Mouse (Mus musculus) kidney, adult 2 months (tissue): ENCODE measurements around the gene Six3.

Experiments
- CTCF ChIP-seq: fragments of 200-500 bp; conservative IDR thresholded peaks from 2 replicates; pipeline ENCODE4 v1.5.1; 2011; ENCODE audit warnings: low read depth, mild to moderate bottlenecking, control low read depth, low read length, moderate library complexity, mixed read lengths; ENCODE audit not compliant: insufficient read depth, insufficient read length
- POLR2A ChIP-seq: fragments of 200-500 bp; IDR thresholded peaks from one replicate; pipeline ENCODE4 v1.6.1; 2011; ENCODE audit warnings: low read depth, low read length, control low read depth

DNA sequence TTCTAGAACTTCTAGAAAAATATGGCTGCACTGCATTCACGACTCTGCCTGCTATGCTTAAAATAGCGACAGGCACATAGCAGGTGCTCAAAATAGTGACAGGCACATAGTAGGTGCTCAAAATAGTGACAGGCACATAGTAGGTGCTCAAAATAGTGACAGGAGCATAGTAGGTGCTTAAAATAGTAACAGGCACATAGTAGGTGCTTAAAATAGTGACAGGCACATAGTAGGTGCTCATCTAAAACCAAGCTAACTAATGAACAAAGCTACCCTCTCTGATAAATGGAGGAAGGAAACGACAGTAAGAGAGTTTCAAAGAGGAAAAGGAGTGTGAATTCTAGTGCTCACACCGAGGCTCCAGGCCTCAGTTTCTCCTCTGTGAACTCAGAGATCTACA, 29.2 kb upstream of the Six3 start:
- TF ChIP-seq POLR2A (no peak), CTCF (no peak)
